Mouse (Mus musculus) urinary bladder, postnatal 4 days (tissue): Measurements from ENCODE around the gene Nrm.
"Not testable (repeated sequence)": the region's sequence is repeated elsewhere in the genome, so short reads cannot be mapped to it uniquely, and the experiment has no call there.

Source experiments
- DNase-seq, 2 experiments: peaks; one replicate each; pipeline ENCODE4 v3.0.0; 2021 to 2022; ENCODE audit warnings: low spot score in 2 of 2

The Nrm gene

GRCm38 (mm10) chr17:35834696-35835422 is 26.3 kb upstream of the Nrm start:
- no peak for DNase-seq

GRCm38 (mm10) chr17:35835424-35836140 is 25.5 kb upstream of the Nrm start:
- DNase-seq, result no peak

- DNase-seq, result peak; percentile 72 to 86
These were observed 24.7 kb upstream of the Nrm start for GRCm38 (mm10) chr17:35836178-35836965.

DNA sequence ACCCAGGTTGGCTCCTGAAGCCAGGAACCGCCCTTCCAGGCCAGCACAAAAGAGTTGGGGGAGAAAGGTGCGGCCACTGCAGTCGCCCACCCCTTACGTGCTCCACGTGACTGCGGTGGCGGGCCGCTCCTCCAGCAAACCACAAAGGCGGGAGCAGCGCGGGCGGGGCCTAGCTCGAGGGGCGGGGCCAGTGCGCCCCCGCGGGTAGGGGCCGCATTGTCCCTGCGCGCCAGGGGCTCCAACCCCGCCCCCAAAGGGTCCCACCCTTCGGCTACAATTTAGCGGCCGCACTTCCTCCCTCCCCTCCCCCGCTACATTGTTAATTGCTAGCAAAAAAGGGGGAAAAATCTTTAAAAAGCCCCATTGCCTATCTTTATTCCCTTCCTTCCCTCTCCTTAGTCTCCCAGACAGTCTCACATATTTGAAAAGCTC is 24.1 kb upstream of the Nrm start:
- DNase-seq, result peak; percentile 87 to 90

DNA sequence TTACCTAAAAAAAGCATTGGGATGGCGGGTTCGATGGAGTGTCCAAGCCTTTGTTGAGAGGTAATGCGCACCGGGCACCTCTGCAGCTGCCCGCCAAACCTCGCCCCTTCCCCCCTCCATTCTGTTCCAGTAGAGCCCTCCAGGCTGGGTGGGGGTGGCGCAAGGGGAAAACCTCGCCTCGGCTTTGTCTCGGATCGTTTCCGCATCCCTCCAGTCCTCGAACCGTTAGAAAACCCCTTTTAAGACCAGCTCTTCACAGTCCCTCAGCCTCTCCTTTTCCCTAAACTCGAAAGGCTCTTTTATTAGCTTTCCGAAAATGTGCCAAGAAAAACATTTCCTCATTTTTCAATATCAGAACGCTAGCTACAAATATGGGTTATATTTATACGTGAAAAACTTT is 23.6 kb upstream of the Nrm start:
- no peak for DNase-seq

DNA sequence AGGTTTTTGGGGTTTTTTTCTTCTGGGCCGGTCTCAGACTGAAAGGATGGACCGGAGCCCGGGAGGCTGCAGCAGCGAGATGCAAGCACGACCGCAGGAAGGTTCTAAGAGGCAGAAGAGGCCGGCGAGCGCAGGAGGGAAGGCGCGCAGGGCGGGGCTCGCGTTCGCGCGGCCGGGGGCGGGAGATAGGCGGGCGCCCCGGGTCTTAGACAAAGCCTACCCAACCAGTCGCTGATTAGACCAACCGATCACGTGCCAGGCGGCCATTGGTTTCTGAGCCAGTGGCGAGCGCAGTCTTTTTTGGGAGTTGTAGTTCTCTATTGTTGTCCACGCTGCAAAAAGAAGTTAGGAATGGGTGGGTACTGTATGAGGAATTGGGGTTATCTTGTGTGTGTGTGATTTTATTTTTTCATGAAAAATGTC is 23.0 kb upstream of the Nrm start, which contains the start of gene Tubb5:
Gene Tubb5, minus strand, starts transcription at position 185 of the 423 bp plus-strand sequence.
- DNase-seq, result peak; percentile 95 to 96

- no peak for DNase-seq
These were observed 22.5 kb upstream of the Nrm start for GRCm38 (mm10) chr17:35838570-35838969.

DNA sequence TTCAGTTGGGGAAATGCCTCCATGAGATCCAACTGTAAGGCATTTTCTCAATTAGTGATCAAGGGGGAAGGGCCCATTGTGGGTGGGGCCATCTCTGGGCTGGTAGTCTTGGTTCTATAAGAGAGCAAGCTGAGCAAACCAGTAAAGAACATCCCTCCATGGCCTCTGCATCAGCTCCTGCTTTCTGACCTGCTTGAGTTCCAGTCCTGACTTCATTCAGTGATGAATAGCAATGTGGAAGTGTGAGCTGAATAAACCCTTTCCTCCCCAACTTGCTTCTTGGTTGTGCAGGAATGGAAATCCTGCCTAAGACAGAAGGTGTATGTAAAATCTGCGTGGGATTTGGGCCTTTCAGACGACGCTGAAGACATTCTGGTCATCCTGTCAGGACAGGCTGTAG is 22.1 kb upstream of the Nrm start:
- not testable (repeated sequence) for DNase-seq

- no peak for DNase-seq
These were observed 20.6 kb upstream of the Nrm start for GRCm38 (mm10) chr17:35840561-35840960.

DNA sequence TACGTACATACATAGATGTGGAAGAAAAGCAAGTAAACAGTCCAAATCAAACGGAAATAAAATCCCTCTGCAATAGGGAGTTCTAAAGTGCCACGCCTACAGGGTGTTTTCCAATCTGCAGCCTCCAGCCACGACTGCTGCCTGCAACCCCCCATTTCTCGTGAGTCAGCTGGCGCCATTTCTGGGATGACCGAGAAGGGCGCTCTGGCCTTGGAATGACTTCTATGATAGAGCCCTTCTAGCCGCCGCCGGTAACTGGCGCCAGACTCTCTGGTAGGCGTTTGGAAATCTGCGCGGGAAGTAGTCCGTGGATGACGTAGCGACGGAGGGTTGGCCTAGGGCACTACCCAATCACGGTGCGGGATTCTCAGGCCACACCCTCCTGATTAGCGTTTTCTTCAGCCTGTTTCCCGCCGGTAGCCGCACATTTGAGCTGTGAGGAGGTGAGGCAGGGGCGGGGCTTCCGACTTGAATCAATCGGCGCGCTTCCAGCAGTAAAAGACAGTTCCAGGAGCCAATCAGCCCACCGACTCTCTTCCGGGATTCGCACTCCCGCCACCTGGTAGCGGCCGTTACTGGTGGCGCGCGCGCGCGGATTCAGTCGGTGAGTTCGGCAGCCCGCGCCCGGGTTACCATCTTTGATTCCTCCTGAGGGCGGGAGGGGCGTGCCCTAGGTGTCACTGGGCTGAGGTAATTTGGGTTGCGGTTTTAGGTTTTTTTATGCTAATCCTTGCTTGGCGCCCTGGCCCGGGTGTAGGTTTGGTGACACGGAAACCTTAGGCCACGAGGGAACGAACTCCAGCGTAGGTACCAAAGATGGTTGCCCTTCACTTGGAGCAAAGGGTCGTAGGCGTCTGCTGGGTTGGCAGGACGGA is 19.8 kb upstream of the Nrm start, which contains the start of gene Mdc1:
Gene Mdc1, plus strand, starts transcription at position 440 of the 875 bp plus-strand sequence.
- peak; percentile 98 to 99 for DNase-seq

DNA sequence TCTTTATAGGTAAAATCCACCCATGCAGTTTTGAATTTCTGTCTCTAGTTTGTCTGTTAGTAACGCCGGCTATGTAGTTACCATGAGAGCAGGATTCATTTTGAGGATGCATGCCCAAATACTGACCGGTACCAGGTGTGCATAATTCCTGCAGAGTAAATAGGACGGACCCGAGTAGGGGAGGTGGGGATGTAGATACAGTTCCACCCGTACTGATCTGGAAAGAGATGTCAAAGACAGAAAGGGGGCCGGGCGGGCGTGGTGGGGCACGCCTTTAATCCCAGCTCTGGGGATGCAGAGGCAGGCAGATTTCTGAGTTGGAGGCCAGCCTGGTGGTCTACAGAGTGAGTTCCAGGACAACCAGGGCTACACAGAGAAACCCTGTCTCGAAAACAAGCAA is 19.1 kb upstream of the Nrm start:
- no peak for DNase-seq

GRCm38 (mm10) chr17:35843514-35843913 is 17.6 kb upstream of the Nrm start:
- DNase-seq, result no peak

- DNase-seq, result peak in 1 of 2 experiments; percentile 16
These were observed 13.0 kb upstream of the Nrm start for GRCm38 (mm10) chr17:35848112-35848511.

- DNase-seq, result no peak
These were observed 10.1 kb upstream of the Nrm start for GRCm38 (mm10) chr17:35850974-35851373.

GRCm38 (mm10) chr17:35859371-35859770 is 1.7 kb upstream of the Nrm start:
- no peak for DNase-seq

DNA sequence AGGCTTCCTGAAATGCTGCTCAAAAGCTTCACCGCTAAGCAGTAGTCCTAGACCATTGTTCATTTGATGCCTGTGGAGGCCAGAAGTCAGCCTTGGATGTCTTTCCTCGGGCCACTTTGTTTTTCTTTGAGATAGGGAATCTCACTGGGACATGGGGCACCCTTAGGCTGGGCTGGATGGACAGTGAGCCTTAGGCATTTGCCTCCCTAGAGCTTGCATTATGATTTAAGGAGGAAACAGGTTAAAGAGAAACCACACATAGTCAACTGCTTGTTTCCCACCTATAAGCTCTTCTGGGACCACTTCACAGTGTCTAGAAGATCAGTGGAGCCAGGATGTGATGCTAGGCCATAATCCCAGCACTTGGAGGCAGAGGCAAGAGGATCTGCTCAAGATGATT is 1.3 kb upstream of the Nrm start:
- DNase-seq, result no peak

DNA sequence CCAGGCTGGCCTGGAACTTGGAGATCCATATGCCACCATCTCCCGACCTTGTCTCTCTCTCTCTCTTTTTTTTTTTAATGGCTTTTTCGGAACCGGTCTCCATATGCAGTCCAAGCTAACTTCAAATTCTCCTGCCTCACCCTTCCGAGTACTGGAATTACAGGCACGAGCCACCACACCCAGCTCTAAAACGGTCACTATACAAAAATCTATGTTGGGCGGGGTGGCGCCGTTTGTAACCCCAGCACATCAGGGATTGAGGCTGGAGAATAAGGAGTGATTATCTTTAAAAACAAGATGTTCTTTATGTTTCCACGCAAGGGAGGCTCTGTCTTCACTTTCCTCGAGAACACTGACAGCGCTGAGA is 304 bp upstream of the Nrm start:
- no peak for DNase-seq

- DNase-seq, result no peak
These were observed 3.8 kb downstream of the Nrm start for GRCm38 (mm10) chr17:35864832-35865353.

- peak; percentile 81 to 83 for DNase-seq
These were observed 4.6 kb downstream of the Nrm start, which contains the start of gene Ppp1r18 for GRCm38 (mm10) chr17:35865481-35866280. Ppp1r18 (plus strand) TSS chr17:35865593.

- peak; percentile 69 to 70 for DNase-seq
These were observed 5.2 kb downstream of the Nrm start for GRCm38 (mm10) chr17:35866281-35866831.
